Mouse (Mus musculus) hindbrain, postnatal 0 days (tissue): ENCODE data around the gene 1700029P11Rik. TPM values are rescaled to one million over a fixed set of nuclear protein-coding genes. Genes with fewer than 3 reads are reported as not detected.

Experiments used
- ATAC-seq: fragments of 200-750 bp; cut with Nextera tagmentation; 2 replicates; pipeline ENCODE4 v1.8.0; 2017; ENCODE audit warnings: mild to moderate bottlenecking, moderate TSS enrichment, moderate library complexity
- DNase-seq: peaks from one replicate; pipeline ENCODE4 v3.0.0-alpha.2; 2015; ENCODE audit warnings: low spot score
- H3K27ac ChIP-seq: fragments of 300-500 bp; sonication (generic); 2 replicates; pipeline ENCODE4 v1.5.1; 2014; ENCODE audit warnings: mild to moderate bottlenecking
- H3K27me3 ChIP-seq: fragments of 300-500 bp; sonication (generic); 2 replicates; pipeline ENCODE4 v1.6.1; 2014; ENCODE audit warnings: low read length, mixed read lengths; ENCODE audit not compliant: insufficient read depth
- H3K36me3 ChIP-seq: fragments of 300-500 bp; sonication (generic); 2 replicates; pipeline ENCODE4 v1.6.1; 2014; ENCODE audit warnings: low read length, mixed read lengths; ENCODE audit not compliant: insufficient read depth
- H3K4me1 ChIP-seq: fragments of 300-500 bp; sonication (generic); 2 replicates; pipeline ENCODE4 v1.6.1; 2014; ENCODE audit warnings: antibody characterized with exemption, low read length, mixed read lengths; ENCODE audit not compliant: insufficient read depth
- H3K4me2 ChIP-seq: fragments of 300-500 bp; sonication (generic); 2 replicates; pipeline ENCODE4 v1.6.1; 2014; ENCODE audit warnings: low read depth, mild to moderate bottlenecking, low read length, moderate library complexity, mixed read lengths
- H3K4me3 ChIP-seq: fragments of 300-500 bp; sonication (generic); 2 replicates; pipeline ENCODE4 v1.5.1; 2014; ENCODE audit warnings: low read length
- H3K9ac ChIP-seq: fragments of 300-500 bp; sonication (generic); replicated peaks from 2 replicates; pipeline ENCODE4 v1.6.1; 2014; ENCODE audit warnings: mild to moderate bottlenecking, low read length, moderate library complexity, mixed read lengths
- H3K9me3 ChIP-seq: fragments of 300-500 bp; sonication (generic); 2 replicates; pipeline ENCODE4 v1.6.1; 2016; ENCODE audit warnings: low read length, mixed read lengths
- CTCF ChIP-seq: IDR thresholded peaks from 2 replicates; pipeline ENCODE4 v1.5.1; 2016; ENCODE audit warnings: antibody characterized with exemption, control low read depth, low read depth
- WGBS: fragments of 180-500 bp; shearing (Covaris S2); extraction: QIAGEN DNeasy Blood & Tissue Kit; methylation state at CpG from one replicate; pipeline ENCODE4 v1.1.7; 2014; 5-methylcytosine and 5-hydroxymethylcytosine counted together
- polyA plus RNA-seq: library from polyadenylated mRNA; unstranded; fragments of >200 nt; fragmentation: Nextera tagmentation; extraction: Ambion mirVana; gene quantifications from 2 replicates; pipeline ENCODE4 v1.2.1, GENCODE M21; 2015
- total RNA-seq: library from RNA; depleted of rRNA; stranded (reverse); fragments of >200 nt; gene quantifications from 2 replicates; pipeline ENCODE4 v1.2.3, GENCODE M21; 2014; rRNA removed

Gene 1700029P11Rik
- not detected in 2 replicates for total RNA-seq
- polyA plus RNA-seq = not detected in 2 replicates

DNA sequence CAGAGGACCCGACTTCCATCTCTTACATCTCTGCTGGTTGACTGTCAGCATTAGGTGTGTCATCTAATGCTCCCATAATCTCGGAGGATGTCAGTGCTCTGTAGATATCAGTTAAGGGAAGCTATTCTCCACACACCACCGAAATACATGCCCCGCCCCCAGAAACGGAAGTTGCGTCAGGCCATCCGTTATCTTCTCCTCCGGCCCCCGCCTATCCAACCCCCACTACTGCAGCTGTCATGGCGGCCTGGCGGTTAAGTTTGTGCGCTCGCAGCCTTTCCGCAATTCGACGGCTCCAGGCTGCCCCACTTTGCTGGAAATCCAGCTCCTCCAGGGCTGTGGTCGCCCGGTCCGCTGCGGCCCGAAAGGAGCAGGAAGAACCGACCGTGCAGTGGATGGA, at the start of gene 1700029P11Rik:
Gene 1700029P11Rik (plus strand): TSS at position 220 of the 400 bp plus-strand sequence.
- Histone ChIP-seq H3K36me3 (no peaks in the 10 kb centered on the region), H3K4me2 (no peak within 1 kb of the TSS), H3K4me3 (no peak within 1 kb of the TSS), H3K27ac (no peak within 1 kb of the TSS), H3K9ac (no peak within 1 kb of the TSS), H3K27me3 (no peaks in the 10 kb centered on the region), H3K9me3 (no peaks in the 10 kb centered on the region), H3K4me1 (no peaks in the 10 kb centered on the region)
- DNase-seq (no peak), ATAC-seq (no peak)
- WGBS = 97% methylated on average over 23 of the region's 23 CpGs
- no peak for TF ChIP-seq CTCF

DNA sequence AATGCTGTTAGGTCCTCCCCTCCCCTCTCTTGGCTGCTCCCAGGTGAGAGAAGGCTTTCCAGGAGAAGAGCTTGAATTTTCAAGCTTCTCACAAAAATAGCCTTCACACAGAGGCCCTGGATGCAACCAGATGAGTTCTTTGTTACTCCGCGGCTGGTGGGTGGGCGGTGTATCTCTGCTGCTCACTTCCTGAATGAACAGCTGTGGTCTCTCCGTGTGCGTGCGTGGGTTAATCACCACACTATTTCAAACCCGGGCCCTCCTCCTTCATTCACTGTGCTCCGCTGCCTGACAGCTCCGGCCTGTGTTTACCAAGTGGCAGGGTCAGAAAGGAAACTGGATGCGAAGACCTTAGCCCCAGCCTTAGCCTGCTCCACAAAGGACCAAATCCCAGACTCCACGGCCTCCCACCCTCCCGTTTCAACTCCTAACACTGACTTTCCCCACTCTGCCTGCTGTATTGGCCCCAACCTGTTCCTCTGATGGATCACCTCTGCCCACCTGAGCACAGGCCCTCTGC, 47.3 kb upstream of the 1700029P11Rik start:
- no peaks in the 10 kb centered on the region for H3K36me3 ChIP-seq
- no peaks in the 10 kb centered on the region for H3K9me3 ChIP-seq
- DNase-seq = no peak
- H3K27me3 ChIP-seq = no peaks in the 10 kb centered on the region
- H3K4me1 ChIP-seq = peaks cover 15% of the 10 kb centered on the region
- no peak for ATAC-seq
- no peak overlapping the region for H3K4me3 ChIP-seq
- TF ChIP-seq CTCF = no peak
- 21% methylated on average over 12 of the region's 12 CpGs for WGBS
- peak overlapping the region; percentile 7; the same call in 1 of the 2 replicates for H3K4me2 ChIP-seq
- H3K27ac ChIP-seq = peak overlapping the region; percentile 15; the same call in 1 of the 2 replicates
- no peak overlapping the region for H3K9ac ChIP-seq

DNA sequence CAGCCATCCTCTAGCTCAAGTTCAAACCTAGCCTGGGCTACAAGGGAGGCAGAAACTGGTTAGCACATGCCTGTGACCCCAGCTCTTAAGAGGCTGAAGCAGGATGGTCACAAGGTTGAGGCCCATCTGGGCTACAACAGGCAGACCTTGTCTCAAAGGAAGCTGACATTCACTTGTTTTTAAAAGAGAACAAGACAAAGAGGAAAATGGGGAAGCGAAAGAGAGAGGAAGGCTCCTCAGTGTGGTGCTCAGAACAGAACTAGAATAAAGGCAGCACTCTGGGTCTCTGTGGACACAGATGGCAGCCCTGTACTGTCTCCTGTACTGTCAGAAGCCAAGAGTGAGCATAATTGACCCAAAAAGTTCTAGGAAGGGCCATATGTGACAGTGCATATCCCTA, 46.4 kb upstream of the 1700029P11Rik start:
- Histone ChIP-seq H3K9me3 (no peaks in the 10 kb centered on the region), H3K27ac (no peak overlapping the region), H3K4me1 (peaks cover 18% of the 10 kb centered on the region), H3K9ac (no peak overlapping the region), H3K36me3 (no peaks in the 10 kb centered on the region), H3K27me3 (no peaks in the 10 kb centered on the region), H3K4me3 (no peak overlapping the region), H3K4me2 (no peak overlapping the region)
- TF ChIP-seq CTCF = no peak
- 86% methylated on average over 1 of the region's 1 CpGs for WGBS
- ATAC-seq (no peak), DNase-seq (no peak)

GRCm38 (mm10) chr15:81935869-81936637, 44.3 kb upstream of the 1700029P11Rik start:
- Histone ChIP-seq H3K9me3 (no peaks in the 10 kb centered on the region), H3K4me1 (peaks cover 18% of the 10 kb centered on the region), H3K27me3 (no peaks in the 10 kb centered on the region), H3K4me3 (peak overlapping the region; percentile 58), H3K9ac (peak overlapping the region; percentile 82), H3K36me3 (no peaks in the 10 kb centered on the region), H3K4me2 (peak overlapping the region; percentile 60), H3K27ac (peak overlapping the region; percentile 93)
- DNase-seq = no peak
- no peak for ATAC-seq
- 51% methylated on average over 7 of the region's 7 CpGs for WGBS
- TF ChIP-seq CTCF = no peak

DNA sequence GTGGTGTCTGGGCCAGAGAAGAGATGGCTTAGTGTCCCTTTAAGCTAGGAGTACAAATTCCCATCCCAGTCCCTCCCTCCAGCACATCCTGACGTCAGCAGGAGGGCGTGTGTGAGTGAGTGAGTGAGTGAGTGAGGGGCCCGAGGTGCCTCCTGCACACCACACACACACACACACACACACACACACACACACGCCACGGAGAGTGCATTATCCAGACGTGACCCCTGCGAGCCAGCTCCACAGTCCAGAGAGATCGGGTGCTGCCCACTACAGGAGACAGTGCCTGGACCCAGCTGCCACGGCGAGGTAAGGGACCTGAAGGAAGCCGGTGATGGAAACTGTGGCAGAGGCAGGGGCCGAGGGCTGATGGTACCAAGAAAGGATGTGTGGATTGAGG, 43.7 kb upstream of the 1700029P11Rik start, which contains the start of gene Csdc2:
Gene Csdc2 (plus strand): TSS at position 81 of the 400 bp plus-strand sequence.
- peak within 1 kb of the TSS; percentile 60 for H3K4me2 ChIP-seq
- H3K27ac ChIP-seq = peak within 1 kb of the TSS; percentile 93
- H3K36me3 ChIP-seq = no peaks in the 10 kb centered on the region
- H3K27me3 ChIP-seq = no peaks in the 10 kb centered on the region
- DNase-seq (peak; percentile 87), ATAC-seq (peak; percentile 86)
- peak within 1 kb of the TSS; percentile 58 for H3K4me3 ChIP-seq
- H3K9me3 ChIP-seq = no peaks in the 10 kb centered on the region
- H3K4me1 ChIP-seq = peaks cover 18% of the 10 kb centered on the region
- peak; percentile 53 for TF ChIP-seq CTCF
- H3K9ac ChIP-seq = peak within 1 kb of the TSS; percentile 82
- WGBS = 5% methylated on average over 11 of the region's 12 CpGs

DNA sequence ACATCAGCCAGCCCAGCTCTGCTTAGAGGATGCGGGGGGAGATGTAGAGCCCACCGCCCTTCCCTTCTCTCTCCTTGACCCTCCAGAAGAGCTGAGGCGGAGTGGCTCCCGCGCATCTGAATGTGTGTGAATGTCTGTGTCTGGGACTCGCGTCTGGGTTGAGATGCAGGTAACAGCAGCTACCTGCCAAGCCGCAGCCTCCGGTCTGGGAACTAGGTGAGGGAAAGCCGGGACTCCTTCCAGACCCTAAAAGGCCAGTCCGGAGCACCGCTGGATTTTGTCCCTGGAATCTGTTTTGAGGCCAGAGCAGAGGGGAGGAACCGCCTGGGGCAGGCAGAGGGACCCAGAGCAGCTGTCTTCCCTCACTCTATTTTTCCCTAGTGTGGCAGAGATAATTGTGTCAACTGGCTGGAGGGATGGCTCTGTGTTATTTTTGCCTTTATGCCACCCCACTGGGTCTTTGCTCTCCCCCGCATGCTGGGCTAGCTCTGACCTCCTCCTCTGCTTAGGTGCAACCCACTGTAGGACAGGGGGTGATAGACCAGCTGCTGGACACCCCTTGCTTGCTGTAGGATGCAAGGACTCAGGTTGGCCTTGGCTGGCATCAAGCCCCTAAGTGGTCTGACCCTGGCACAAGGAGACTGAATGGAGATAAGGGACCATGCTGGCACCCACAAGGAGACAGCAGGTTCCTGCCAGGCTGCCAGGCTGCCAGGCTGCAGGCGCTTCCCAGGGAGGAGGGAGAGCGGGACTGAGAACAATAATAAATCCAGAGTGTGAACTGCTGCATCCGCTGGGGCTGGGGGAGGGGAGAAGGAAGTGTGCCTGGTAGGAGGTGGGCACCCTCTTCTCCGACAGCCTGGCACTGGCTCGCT, 43.0 kb upstream of the 1700029P11Rik start:
- H3K9me3 ChIP-seq = no peaks in the 10 kb centered on the region
- H3K27ac ChIP-seq = peak overlapping the region; percentile 93
- no peak for TF ChIP-seq CTCF
- H3K4me3 ChIP-seq = peak overlapping the region; percentile 58
- ATAC-seq = peak; percentile 33
- WGBS = 2% methylated on average over 17 of the region's 19 CpGs
- no peaks in the 10 kb centered on the region for H3K36me3 ChIP-seq
- peak; percentile 72 for DNase-seq
- no peaks in the 10 kb centered on the region for H3K27me3 ChIP-seq
- peak overlapping the region; percentile 60 for H3K4me2 ChIP-seq
- H3K9ac ChIP-seq = peak overlapping the region; percentile 82
- H3K4me1 ChIP-seq = peaks cover 18% of the 10 kb centered on the region
